In genomic region chr2:164497691-164498268, GRCm38 (mm10) we compare ENCODE assay signal across 8 mouse cellular contexts. TPM values are rescaled to one million over a fixed set of nuclear protein-coding genes. Genes with fewer than 3 reads are reported as not detected.
DNase-seq lines count a peak whose midpoint lies in the region; ATAC-seq and TF ChIP-seq lines count a peak whose summit lies in the region.

No protein-coding gene starts in this region.

- peak; percentile 32 for TF ChIP-seq CTCF in layer of hippocampus, adult 2 months (conservative IDR thresholded peaks at IDR 0.05)
- no peak for TF ChIP-seq CTCF in cortical plate, adult 2 months (IDR thresholded peaks at IDR 0.05; ENCODE audit: extremely low read depth, insufficient read depth, low read length)

- H3K4me3 ChIP-seq in layer of hippocampus, adult 2 months, result peak overlapping the region; percentile 78
- H3K4me3 ChIP-seq in cortical plate, adult 2 months (ENCODE audit: insufficient read depth, low read length), result peak overlapping the region; percentile 62
- peak overlapping the region; percentile 87 for H3K4me3 ChIP-seq in hindbrain, embryonic 13.5 days
- H3K4me3 ChIP-seq in midbrain, embryonic 14.5 days (replicated peaks; ENCODE audit: low read depth, low read length), result peak overlapping the region; percentile 81

- DNase-seq in layer of hippocampus, adult 2 months (ENCODE audit: low spot score in 2 of 2), result no peak
- no peak for DNase-seq in layer of hippocampus, adult 9-11 months
- DNase-seq in midbrain, embryonic 14.5 days, result no peak
- DNase-seq in left cerebral cortex, adult 18-20 months (ENCODE audit: low spot score in 2 of 2), result no peak
- DNase-seq in layer of hippocampus, postnatal 10 days (ENCODE audit: low spot score in 2 of 2), result no peak
- DNase-seq in spleen, postnatal 4 days (ENCODE audit: low spot score in 2 of 2), result no peak

- no peaks in the 10 kb centered on the region for H3K27me3 ChIP-seq in hindbrain, embryonic 13.5 days
- no peaks in the 10 kb centered on the region for H3K27me3 ChIP-seq in midbrain, embryonic 14.5 days (ENCODE audit: control insufficient read depth, insufficient read depth, low read length)

- H3K36me3 ChIP-seq in hindbrain, embryonic 13.5 days, result peaks cover 36% of the 10 kb centered on the region
- peaks cover 34% of the 10 kb centered on the region for H3K36me3 ChIP-seq in midbrain, embryonic 14.5 days (ENCODE audit: control insufficient read depth, insufficient read depth, low read length)

- H3K9ac ChIP-seq in hindbrain, embryonic 13.5 days, result peak overlapping the region; percentile 81
- H3K9ac ChIP-seq in midbrain, embryonic 14.5 days (replicated peaks; ENCODE audit: low read length), result peak overlapping the region; percentile 76

- peak overlapping the region; percentile 93 for H3K27ac ChIP-seq in layer of hippocampus, adult 2 months
- no peak overlapping the region for H3K27ac ChIP-seq in cortical plate, adult 2 months (ENCODE audit: insufficient read depth, low read length)
- H3K27ac ChIP-seq in hindbrain, embryonic 13.5 days, result no peak overlapping the region
- H3K27ac ChIP-seq in midbrain, embryonic 14.5 days (replicated peaks; ENCODE audit: low read depth, low read length), result peak overlapping the region; percentile 80; the same call in 1 of the 2 replicates

- 6% methylated on average over 21 of the region's 21 CpGs for WGBS in hindbrain, embryonic 13.5 days
- 5% methylated on average over 21 of the region's 21 CpGs for WGBS in midbrain, embryonic 14.5 days

- peak; percentile 67 for ATAC-seq in hindbrain, embryonic 13.5 days (ENCODE audit: low FRiP score)
- no peak; the same call in 1 of the 2 replicates for ATAC-seq in midbrain, embryonic 14.5 days (ENCODE audit: low FRiP score, low TSS enrichment)

- H3K4me1 ChIP-seq in cortical plate, adult 2 months (ENCODE audit: control insufficient read depth, insufficient read depth, low read length), result peaks cover 5% of the 10 kb centered on the region
- H3K4me1 ChIP-seq in hindbrain, embryonic 13.5 days (replicated peaks), result peaks cover 19% of the 10 kb centered on the region
- H3K4me1 ChIP-seq in midbrain, embryonic 14.5 days (ENCODE audit: control insufficient read depth, insufficient read depth, low read length), result peaks cover 13% of the 10 kb centered on the region

- no peak for TF ChIP-seq POLR2A in cortical plate, adult 2 months (IDR thresholded peaks at IDR 0.05; ENCODE audit: extremely low read depth, insufficient read depth, low read length)

- peak overlapping the region; percentile 99 for H3K4me2 ChIP-seq in hindbrain, embryonic 13.5 days
- peak overlapping the region; percentile 97 for H3K4me2 ChIP-seq in midbrain, embryonic 14.5 days (ENCODE audit: low read length)

- no peaks in the 10 kb centered on the region for H3K9me3 ChIP-seq in hindbrain, embryonic 13.5 days
- no peaks in the 10 kb centered on the region for H3K9me3 ChIP-seq in midbrain, embryonic 14.5 days (ENCODE audit: control insufficient read depth, low read length)

RNA-seq across cellular contexts. Expression of gene Pigt, which starts 0.5 kb away (rescaled TPM):
- total RNA-seq in layer of hippocampus, adult 2 months (2021), result 10 to 100 TPM; 79.3 to 84.1 TPM
- 71.6 and 73.6 TPM in 2 replicates for polyA plus RNA-seq in cortical plate, adult 2 months (2012; rRNA removed)
- polyA plus RNA-seq in hindbrain, embryonic 13.5 days (2015; fragmentation: Nextera tagmentation; extraction: Ambion mirVana), result 67.3 and 71.1 TPM in 2 replicates
- polyA plus RNA-seq in midbrain, embryonic 14.5 days (2014; fragmentation: Nextera tagmentation; extraction: Ambion mirVana), result 98.9 and 115 TPM in 2 replicates
- 10 to 100 TPM; 83.0 to 89.2 TPM for total RNA-seq in left cerebral cortex, adult 18-20 months (2021)
- total RNA-seq in layer of hippocampus, postnatal 10 days (2021), result 100 to 1,000 TPM; 106 to 109 TPM

RNA-seq across cellular contexts. Expression of gene Dbndd2, which starts 11.9 kb away (rescaled TPM):
- total RNA-seq in layer of hippocampus, adult 2 months (2021), result 100 to 1,000 TPM; 111 to 112 TPM
- 250 and 313 TPM in 2 replicates for polyA plus RNA-seq in cortical plate, adult 2 months (2012; rRNA removed)
- 12.0 and 13.8 TPM in 2 replicates for polyA plus RNA-seq in hindbrain, embryonic 13.5 days (2015; fragmentation: Nextera tagmentation; extraction: Ambion mirVana)
- 11.4 and 11.8 TPM in 2 replicates for polyA plus RNA-seq in midbrain, embryonic 14.5 days (2014; fragmentation: Nextera tagmentation; extraction: Ambion mirVana)
- 100 to 1,000 TPM; 108 to 126 TPM for total RNA-seq in left cerebral cortex, adult 18-20 months (2021)
- total RNA-seq in layer of hippocampus, postnatal 10 days (2021), result 10 to 100 TPM; 58.9 to 61.0 TPM

RNA-seq across cellular contexts. Expression of gene Trp53tg5, which starts 24.3 kb away (rescaled TPM):
- not detected for total RNA-seq in layer of hippocampus, adult 2 months (2021)
- not detected in 2 replicates for polyA plus RNA-seq in cortical plate, adult 2 months (2012; rRNA removed)
- 0.18 TPM in 1 of 2 replicates, not detected in the other for polyA plus RNA-seq in hindbrain, embryonic 13.5 days (2015; fragmentation: Nextera tagmentation; extraction: Ambion mirVana)
- not detected in 2 replicates for polyA plus RNA-seq in midbrain, embryonic 14.5 days (2014; fragmentation: Nextera tagmentation; extraction: Ambion mirVana)
- not detected for total RNA-seq in left cerebral cortex, adult 18-20 months (2021)
- not detected for total RNA-seq in layer of hippocampus, postnatal 10 days (2021)

RNA-seq across cellular contexts. Expression of gene Gm20458, which starts 37.0 kb away (rescaled TPM):
- total RNA-seq in layer of hippocampus, adult 2 months (2021), result 1 to 10 TPM; 6.2 to 6.9 TPM
- 7.4 and 9.5 TPM in 2 replicates for polyA plus RNA-seq in cortical plate, adult 2 months (2012; rRNA removed)
- 5.0 and 5.9 TPM in 2 replicates for polyA plus RNA-seq in hindbrain, embryonic 13.5 days (2015; fragmentation: Nextera tagmentation; extraction: Ambion mirVana)
- 3.4 and 5.1 TPM in 2 replicates for polyA plus RNA-seq in midbrain, embryonic 14.5 days (2014; fragmentation: Nextera tagmentation; extraction: Ambion mirVana)
- total RNA-seq in left cerebral cortex, adult 18-20 months (2021), result 1 to 10 TPM; 2.0 to 6.4 TPM
- 10 to 100 TPM in 1 of 2 experiments, 1 to 10 TPM in 1; 4.1 to 17.9 TPM for total RNA-seq in layer of hippocampus, postnatal 10 days (2021)

RNA-seq across cellular contexts. Expression of gene Sys1, which starts 41.0 kb away (rescaled TPM):
- 10 to 100 TPM; 40.8 to 41.0 TPM for total RNA-seq in layer of hippocampus, adult 2 months (2021)
- 58.1 and 64.5 TPM in 2 replicates for polyA plus RNA-seq in cortical plate, adult 2 months (2012; rRNA removed)
- 84.3 and 85.3 TPM in 2 replicates for polyA plus RNA-seq in hindbrain, embryonic 13.5 days (2015; fragmentation: Nextera tagmentation; extraction: Ambion mirVana)
- 93.1 and 97.2 TPM in 2 replicates for polyA plus RNA-seq in midbrain, embryonic 14.5 days (2014; fragmentation: Nextera tagmentation; extraction: Ambion mirVana)
- 10 to 100 TPM; 43.5 to 44.6 TPM for total RNA-seq in left cerebral cortex, adult 18-20 months (2021)
- 10 to 100 TPM; 43.9 to 45.8 TPM for total RNA-seq in layer of hippocampus, postnatal 10 days (2021)

Comparison
In these comparisons a context has a peak if more than half of its experiments do, and no peak if none do; other contexts are left out.
1. H3K27ac ChIP-seq: peak in layer of hippocampus, adult 2 months (single experiment) and midbrain, embryonic 14.5 days (single experiment); none in cortical plate, adult 2 months (single experiment) and hindbrain, embryonic 13.5 days (single experiment).
2. Peak in every context shown above with its lines, with median percentiles within 50 percentile points of each other: H3K4me3 ChIP-seq.